Mouse (Mus musculus) spleen, postnatal 4 days (tissue): ENCODE data around the gene 0610040J01Rik.
"Not testable (repeated sequence)": the region's sequence is repeated elsewhere in the genome, so short reads cannot be mapped to it uniquely, and the experiment has no call there.

ENCODE experiments used
- DNase-seq, 2 experiments: peaks; one replicate each; pipeline ENCODE4 v3.0.0; 2022; ENCODE audit warnings: low spot score in 2 of 2

Gene 0610040J01Rik

DNA sequence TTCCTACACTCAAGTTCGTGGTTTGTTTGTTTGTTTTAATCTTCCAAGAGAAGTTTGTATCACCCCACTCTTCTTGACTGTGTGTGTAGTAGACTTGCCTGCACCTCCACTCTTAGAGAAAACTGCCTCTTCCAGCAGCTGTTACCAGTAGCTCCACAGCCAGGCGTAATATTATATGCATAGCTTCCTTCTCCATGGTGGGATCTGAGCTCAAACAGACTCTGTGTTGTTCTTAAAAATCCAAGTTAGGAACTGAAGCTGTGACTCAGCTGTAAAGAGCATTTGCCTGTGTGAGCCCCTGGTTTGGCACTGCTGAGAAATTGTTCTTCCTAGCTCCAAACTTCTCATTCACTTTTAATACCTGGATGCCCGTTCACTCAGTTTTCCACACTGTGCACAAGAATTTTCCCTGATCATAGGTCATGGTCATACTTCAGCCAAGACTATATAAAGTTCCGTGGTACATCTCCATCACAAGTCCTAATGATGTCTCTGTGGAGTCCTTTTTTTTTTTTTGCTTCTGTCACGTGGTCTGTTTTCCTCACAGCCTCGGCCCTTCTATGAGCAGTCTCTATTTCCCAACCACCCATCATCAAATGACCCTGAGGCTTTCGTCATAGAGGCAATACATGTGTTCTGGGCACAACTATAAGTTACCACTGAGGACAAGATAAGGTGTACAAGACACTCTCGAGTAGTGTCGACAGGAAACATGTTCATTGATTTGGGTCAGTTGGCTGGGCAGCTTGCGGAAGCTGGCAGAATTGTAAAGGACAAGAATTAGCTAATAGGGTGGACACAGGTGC is 16.4 kb downstream of the 0610040J01Rik start:
- no peak for DNase-seq

DNA sequence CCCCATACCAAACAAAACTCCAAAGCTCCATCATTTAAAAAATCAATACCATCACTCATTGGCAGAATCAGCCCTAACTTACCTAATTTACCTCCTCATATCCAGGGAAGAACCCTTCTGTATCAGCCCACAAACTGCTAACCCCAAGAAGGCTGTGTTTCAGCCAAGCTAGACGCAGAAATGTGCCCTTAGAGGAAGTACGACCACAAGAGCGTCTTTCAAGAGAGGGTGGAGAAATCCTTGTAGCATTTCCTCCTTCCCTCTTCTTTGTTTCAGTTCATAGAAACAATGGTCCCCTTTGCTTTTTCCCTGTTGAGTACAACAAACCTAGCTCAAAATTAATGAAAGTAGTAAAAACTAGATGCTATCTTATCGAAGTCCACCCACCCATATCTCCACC is 18.9 kb downstream of the 0610040J01Rik start:
- DNase-seq, result no peak

DNA sequence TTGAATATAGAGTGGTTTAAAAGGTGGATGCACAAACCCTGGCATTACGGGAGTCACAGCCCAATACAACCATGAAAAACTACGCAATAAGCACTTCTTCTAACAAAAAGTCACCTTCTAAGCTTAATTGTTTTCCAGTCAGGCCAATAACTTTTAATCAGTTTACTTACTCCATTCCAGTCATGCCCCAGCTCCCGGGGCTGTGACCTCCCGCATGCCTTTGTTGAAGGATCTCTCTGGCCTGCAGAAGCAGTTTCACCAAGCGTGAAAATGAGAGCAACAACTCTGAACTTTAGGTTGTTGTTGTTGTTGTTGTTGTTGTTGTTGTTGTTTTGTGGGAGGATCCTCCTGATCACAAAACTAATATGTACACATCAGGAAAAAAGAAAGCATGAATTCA is 21.8 kb downstream of the 0610040J01Rik start:
- no peak for DNase-seq

DNA sequence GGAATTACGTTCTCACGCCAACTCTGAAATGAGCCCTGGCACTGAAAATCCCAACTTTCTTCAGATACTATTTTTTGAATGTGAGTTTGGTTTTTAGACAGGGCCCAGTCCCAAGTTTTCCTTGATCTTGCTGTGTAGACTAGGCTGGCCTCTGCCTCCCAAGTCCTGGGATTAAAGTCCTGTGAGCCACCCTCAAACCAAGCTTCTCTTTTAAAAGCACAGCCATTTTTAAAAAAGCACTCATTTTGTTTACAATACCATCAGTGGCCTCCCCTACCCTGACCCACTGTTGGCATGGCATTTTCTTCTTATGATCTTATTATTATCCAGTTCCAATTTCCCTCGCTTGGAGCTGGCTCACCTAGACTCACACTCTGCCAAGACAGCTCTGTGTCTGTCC is 22.3 kb downstream of the 0610040J01Rik start:
- DNase-seq, result no peak

DNA sequence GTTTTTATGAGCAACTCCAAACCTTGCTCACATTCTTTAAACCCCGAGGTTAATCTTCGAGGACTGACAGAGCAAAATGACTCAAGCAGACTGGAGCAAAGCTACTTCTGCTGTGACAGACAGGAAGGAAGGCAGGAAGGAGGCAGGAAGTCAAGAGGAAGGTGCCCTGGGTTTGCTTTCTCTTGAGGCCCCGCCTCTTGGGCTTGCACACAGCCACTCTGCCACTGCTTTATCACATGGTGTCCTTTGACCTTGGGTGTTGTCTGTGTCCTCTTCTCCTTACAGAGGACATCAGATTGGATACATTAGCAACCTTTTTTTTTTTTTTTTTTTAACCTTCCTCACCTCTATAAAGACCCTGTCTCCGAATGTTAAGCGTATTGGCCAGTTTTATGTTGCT is 25.0 kb downstream of the 0610040J01Rik start:
- DNase-seq, result no peak

DNA sequence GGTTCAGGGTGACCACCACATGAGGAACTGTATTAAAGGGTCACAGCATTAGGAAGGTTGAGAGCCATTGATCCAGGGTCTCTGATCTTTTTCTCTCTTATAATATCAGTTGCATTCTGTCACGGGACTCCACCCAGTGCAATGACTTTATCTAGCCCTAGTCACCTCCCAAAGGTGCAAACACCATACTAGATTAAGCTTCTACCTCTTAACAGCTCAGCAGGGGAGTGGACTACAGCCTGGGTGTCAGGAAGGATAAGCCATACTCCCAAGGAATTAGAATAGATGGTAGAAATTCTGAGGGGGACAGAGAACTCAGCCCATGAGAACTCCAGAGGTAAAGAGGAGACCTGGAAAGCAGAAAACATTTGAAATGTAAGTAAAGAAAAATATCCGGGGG is 25.7 kb downstream of the 0610040J01Rik start:
- DNase-seq, result no peak

DNA sequence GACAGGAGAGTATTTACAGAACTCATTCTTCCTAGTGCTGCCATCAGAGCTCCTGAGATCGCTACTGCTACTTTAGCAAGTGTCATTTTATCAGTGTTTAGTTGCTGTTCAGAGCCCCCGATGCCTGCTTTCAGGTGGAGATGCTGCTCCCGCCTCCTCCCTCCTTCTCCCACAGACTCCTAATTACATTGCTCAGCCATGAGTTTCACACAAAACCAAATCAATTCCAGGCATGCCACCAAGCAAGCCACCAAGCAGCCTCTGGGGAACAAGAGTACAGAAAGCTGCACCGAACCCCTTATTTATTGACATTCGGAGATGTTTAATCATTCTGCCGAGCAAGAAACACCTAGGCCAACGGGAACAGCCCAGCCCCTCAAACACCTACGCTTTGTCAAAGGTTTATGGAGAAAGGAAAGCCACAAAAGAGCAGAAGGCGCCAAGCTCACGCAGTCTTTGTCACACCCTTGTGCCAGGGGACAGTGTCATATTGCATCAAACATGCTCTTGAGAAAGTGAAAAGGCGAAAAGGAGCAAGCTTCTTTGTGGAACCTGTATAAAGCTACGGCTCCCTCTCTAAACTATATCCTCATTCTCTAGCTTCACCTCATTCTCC is 27.7 kb downstream of the 0610040J01Rik start:
- DNase-seq, result no peak

DNA sequence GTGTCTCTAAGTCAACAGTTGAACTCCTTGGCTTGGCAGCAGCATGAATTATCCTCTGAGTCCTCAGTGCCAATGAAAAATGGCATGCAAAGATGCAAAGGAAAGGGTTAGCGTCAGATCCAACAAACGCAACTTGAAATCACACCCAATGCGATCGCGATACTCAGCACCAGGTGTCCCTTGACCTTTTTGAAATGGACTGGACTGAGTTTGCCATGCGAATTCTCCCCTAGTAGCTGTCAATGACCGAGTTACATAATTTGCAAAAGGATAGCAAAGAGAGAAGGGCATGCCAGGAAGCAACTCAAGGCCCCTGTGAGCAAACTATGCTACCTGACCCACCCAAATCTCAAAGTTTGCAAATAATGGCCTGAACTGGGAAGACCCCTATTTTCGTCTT is 34.9 kb downstream of the 0610040J01Rik start:
- DNase-seq, result no peak

DNA sequence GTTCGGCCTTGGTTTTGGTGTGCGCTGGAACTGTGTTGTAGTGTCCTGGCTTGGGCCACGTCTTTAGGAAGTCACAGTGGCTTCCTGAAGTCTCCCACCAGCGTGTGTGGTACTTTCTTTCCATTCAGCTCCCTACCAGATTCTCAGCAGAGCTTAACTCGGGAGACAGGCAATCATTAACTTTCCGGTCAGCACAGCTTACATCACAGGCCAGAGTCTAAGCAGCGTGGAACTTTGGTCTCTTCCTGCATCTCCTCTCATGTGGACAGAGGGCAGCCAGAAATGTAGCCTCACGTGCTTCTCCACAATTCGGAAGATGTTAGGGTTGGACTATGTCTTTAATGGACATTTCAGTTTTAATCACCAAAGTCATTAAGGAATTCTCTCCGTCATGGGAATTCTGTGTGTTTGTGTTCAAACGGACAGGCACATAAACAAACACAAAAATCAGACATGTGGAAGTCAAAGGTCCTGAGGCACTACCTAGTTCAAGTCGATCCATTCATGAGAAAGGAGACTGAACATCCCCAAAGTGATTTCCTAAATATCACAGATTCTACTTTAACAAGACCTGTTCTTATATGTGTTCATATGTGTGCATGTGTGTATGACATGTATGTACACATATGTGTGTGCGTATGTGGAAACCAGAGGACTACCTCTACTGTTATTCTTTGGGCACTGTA is 35.5 kb downstream of the 0610040J01Rik start:
- no peak for DNase-seq

DNA sequence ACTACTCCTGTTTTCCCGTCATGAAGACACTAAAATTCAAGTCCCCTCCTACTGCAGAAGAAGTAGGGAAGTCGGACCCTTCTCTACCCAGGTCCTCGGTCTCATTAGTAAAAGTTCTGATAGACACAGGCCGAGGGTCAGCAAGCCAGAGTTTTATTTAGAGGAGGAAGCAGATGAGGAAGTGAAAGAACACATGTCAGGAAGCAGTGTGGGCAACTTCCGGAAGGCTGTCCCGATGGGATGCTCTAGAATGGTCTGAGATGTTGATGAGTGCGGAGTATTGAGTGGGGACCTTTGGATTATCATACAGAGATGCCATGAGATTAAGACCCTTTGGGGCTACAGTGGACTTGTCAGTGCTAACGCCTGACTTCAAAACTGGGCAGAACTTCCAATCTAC is 46.7 kb downstream of the 0610040J01Rik start:
- no peak for DNase-seq

DNA sequence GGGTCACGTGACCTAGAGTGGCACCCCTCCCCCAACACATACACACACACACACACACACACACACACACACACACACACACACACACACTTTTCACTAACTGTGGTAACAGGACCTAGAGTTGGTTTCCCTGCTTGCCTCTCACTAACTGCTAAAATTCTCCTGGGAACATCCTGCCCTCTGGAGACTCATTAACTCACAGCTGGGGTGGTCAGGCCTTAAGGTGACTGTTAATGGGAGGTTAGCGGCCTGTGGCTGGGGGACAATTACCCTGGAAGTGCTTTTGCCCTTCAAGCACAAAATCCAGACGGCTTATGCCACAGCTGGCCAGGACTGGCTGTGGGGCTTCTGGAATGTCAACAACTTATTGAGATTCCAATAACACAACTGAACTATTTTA is 55.3 kb downstream of the 0610040J01Rik start:
- DNase-seq, result no peak

DNA sequence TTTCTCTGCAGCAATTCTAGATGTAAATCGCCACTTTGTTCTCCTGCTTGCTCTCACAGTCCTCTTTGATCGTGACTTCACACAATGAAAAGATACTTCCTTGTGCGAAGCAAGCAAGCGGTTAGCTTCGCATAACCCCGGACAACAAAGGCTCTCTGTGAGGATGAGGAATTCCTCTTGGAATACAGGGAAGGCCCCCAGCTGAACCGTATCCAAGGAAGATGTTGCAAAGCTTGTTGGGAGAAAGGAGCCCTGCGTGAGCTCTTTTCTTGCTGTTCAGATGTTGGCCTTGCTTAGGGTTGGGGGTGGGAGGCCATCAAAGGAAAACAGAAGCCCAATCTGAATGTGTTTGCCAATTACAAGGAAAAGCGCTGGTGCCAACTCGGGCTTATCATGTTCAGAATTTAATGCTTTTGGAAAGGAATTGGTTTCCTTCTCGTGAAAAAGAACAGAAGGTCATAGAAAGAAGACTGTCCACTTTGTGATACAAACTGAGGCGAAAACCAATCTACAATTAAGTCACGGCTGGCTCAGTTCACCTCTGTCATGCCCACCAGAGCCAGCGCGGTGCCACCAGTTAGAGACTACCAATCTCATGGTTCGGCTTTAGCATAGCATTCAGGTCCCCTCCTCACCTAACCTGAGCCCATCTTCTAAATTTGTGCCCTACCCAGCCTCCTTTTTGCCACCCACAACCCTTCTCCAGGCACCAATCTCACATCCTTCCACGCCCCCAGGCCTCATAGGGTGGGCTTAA is 60.2 kb downstream of the 0610040J01Rik start:
- DNase-seq, result no peak

DNA sequence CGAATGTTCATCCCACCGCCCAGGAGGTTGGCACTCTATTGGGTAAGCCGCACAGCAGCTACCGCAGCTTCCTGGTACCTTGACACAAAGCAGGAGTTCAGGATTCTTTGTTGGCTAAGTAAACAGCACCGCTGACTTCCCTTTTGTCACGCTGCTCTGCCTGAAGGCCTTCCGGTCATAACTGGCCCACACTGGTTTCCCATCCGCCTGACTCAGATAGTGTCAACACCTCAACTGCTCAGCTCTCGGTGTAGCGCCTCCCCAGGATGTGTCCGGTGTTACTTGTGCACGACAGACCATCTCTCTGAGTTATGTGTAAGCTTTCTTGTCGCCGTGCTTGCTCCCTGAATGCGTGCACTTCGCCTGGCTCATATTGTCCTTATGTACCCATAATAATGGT is 62.7 kb downstream of the 0610040J01Rik start:
- DNase-seq, result no peak

DNA sequence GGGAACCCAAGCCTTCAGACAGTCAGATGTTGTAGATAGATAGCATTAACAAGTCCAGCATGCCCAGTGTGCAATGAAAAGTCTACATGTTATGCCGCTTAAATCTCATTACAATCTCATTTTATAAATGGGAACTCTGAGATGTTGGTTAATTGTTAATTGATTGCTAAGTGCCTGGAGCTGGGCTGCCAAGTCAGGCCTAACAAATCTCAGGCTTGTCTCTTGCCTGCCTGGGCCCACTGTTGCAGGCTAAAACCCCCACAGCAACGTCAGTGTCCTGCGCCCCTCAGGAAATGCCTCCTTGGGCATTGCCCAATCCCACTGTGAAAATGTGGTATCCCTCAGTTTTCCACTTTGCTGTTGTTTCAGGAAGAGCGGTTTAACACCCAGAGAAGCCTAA is 63.9 kb downstream of the 0610040J01Rik start:
- no peak for DNase-seq

DNA sequence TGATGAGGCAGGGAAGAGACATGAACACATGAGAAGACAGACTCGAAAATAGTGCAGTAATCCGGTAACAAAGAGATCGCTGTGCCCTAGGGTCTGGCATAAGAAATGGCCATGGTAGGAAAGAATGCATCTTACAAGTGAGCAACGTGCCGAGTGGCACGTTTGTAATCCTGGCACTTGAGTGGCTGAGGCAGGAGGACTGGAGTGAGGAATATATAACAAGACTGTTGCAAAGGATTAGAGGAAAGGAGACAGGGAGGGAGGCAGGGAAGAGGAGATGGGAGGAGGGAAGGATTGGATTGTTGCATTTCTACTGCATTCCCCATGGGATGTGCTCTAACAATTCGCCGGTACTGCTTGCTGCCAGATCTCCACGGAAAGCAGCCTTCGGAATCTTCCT is 66.9 kb downstream of the 0610040J01Rik start:
- no peak for DNase-seq

DNA sequence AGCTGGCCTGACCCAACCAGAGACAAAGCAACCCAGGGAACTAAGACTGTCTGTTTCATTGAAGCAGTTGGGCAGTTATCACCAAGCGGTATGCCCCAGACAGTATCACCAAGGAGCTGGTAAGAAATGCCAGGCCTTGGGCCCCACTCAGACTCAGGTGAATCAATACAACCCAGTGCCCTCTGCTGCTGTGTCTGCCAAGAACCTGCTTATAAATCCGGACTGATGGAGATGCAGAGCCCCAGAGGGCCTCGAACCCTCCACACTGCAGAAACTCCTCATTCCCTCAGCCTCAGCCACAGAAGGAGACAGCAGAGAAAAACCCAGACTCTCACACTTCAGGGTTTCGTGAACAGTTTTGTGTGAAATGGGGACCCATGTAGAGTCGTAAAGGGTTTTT is 74.1 kb downstream of the 0610040J01Rik start:
- DNase-seq, result no peak

DNA sequence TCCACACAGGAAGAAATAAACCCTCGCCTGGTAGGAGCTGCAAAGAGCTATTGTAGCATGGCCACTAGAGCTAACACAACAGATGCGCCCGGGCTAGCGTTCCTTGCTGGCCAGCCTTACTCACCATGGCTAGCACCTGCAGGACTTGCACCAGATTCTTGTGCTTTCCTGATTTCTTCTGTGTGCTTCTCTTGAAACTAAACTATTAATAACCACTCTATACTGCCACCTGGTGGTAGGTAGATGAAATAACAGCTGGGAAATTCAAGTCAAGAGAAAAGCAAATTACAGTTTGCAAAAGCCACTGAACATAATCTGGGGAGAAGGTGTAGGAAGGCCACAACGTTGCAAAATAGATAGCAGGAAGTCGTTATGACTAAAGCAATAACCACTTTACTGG is 74.5 kb downstream of the 0610040J01Rik start:
- no peak for DNase-seq

DNA sequence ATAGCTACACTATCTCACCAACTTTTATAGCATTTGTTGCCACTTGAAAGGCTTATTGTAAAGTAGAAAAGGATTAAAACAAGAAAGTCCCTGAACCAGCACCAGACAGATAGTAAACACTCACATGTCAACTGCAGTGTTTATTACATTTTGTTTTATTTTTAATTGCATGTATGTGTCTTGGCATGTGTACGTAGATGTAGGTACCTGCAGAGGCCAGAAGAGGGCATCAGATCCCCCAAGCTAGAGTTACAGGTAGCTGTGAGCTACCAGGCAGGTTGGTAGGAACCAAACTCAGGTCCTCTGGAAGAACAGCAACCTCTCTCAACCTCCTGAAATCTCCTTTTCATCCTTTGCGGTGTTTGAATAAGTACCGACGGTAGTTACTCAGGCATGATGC is 74.9 kb downstream of the 0610040J01Rik start:
- no peak for DNase-seq

DNA sequence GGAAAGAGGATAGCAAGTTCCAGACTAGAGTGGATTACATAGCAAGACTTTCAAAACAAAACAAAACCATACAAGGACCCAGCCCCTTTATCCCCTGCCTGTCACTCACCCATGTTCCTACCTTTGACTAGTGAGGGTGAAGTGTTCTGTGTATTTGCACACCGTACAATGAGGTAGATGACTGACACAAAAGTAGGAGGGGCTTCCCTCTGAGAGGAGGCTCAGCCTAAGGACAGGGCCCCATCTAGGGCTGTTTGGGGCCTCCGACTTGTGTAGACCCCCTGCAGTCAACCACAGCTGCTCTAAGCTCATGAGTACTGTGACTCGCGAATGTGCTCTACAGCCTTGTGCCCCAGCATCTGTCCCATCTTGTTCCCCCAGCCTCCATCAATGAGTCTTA is 79.1 kb downstream of the 0610040J01Rik start:
- no peak for DNase-seq

DNA sequence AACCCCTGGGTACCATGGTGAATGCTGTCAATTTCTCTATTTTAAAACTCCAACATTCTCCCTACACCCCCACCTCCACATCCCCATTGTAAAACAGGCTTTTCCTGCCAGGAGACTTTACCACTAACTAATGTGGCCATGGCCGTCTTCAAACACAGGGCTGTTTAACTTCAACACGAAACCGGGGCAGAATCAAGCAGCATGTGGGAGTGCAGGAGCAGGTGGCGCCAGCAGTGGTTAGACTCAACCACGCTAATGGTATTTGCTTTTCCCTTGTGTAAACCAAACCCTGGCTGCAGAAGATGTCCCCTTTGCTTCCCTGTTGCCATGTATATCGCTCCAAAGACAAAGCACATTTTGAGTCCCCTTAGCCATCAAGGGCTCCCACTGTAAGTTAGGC is 79.7 kb downstream of the 0610040J01Rik start:
- DNase-seq, result no peak

DNA sequence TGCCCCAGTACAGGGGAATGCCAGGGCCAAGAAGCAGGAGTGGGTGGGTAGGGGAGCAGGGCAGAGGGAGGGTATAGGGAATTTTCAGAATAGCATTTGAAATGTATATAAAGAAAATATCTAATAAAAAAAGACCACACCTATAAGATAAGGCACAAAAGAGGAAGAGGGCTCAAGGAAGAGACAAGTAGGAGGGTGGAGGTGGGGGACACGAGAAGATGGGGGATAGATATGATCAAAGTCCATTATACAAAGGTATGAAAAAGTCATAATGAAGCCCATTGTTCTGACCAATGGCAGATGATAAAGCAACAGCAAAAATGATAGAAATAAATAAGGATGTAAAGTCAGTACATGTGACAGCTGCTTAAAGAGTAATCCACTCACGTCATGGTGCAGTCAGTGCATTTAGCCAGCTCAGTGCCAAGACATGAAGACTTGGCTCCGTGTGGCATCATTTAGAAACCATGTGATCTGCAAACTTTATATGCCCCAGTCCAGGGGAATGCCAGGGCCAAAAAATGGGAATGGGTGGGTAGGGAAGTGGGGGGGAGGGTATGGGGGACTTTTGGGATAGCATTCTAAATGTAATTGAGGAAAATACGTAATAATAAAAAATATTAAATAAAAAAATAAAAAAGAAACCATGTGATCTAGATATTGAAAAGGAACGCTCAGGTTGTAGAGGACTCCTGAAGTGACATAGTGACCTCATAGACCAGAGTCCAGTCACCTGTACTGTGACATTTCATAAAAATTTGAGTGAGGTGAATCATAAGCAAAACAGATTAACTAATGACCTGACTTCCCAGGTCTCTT is 85.0 kb downstream of the 0610040J01Rik start:
- not testable (repeated sequence) for DNase-seq

DNA sequence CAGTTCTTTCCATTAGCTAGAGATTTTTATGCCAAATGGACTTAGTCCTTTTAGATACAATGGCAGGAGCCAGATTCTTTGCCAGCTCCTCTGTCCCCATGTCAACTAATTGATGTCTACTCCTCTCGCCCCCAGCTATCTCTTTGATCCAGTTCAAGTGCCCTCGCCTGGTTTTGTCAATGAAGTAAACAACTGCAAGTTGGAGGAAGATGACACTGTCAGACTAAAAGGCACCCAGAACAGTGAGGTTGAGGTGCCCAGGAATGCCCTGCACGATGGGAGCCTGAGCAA is 85.6 kb downstream of the 0610040J01Rik start:
- no peak for DNase-seq
